Mouse (Mus musculus): Measurements from ENCODE around the gene Nupl1. TPM values are rescaled to one million over a fixed set of nuclear protein-coding genes. Genes with fewer than 3 reads are reported as not detected.

Gene Nupl1
- total and polyA plus RNA-seq, 3 experiments, result not detected

DNA sequence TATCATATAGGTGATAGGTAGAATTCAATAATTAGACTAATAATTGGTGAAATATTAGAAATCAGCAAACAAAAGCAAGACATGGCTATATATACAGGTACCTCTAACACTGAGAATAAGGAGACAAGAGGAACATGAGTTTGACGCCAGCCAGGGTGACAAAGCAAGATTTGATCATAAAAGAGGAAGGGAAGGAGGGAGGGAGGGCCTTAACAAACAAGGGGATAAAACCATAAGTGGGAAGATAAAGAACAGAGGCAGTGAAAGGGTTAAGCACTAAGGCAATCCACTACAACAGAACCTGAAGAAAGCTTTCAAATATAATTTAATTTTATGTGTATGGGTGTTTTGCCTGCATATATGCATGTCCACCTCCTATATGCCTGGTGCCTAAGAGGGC, 56.6 kb downstream of the Nupl1 start:
- peak; percentile 91 for DNase-seq (ENCODE audit: low read depth, low spot score)
- Histone ChIP-seq H3K4me1 (ENCODE audit: control insufficient read depth in 1 of 2, insufficient read depth in 2 of 2, low read length in 2 of 2) (peaks cover 9 to 18% of the 10 kb centered on the region in 2 experiments), H3K27me3 (ENCODE audit: control insufficient read depth in 1 of 2, insufficient read depth in 2 of 2, low read length in 2 of 2) (no peaks in the 10 kb centered on the region), H3K79me2 (ENCODE audit: control insufficient read depth, insufficient read depth, low read length, poor library complexity) (no peaks in the 10 kb centered on the region), H3K4me3 (ENCODE audit: control insufficient read depth in 1 of 2, insufficient read depth in 1 of 2, low read depth in 2 of 2, low read length in 2 of 2) (no peak overlapping the region), H3K9ac (ENCODE audit: control insufficient read depth, low read depth, low read length, poor library complexity, severe bottlenecking) (no peak overlapping the region), H3K36me3 (ENCODE audit: control insufficient read depth in 1 of 2, insufficient read depth in 2 of 2, low read length in 2 of 2) (peaks cover 0 to 15% of the 10 kb centered on the region in 2 experiments; a peak in 2 of 4 replicates), H3K9me3 (replicated peaks; ENCODE audit: insufficient read depth, low read length) (no peaks in the 10 kb centered on the region), H3K27ac (ENCODE audit: control insufficient read depth, low read depth, low read length) (peak overlapping the region; percentile 9; the same call in 1 of the 2 replicates)
- TF ChIP-seq TBP (IDR thresholded peaks at IDR 0.05; ENCODE audit: low read depth, low read length) (no peak), GATA1 (IDR thresholded peaks at IDR 0.05; ENCODE audit: low read depth, low read length) (peak; percentile 88), JUND (IDR thresholded peaks at IDR 0.05; ENCODE audit: low read depth, low read length) (no peak), ETS1 (IDR thresholded peaks at IDR 0.05; ENCODE audit: low read depth, low read length) (peak; percentile 70), RAD21 (IDR thresholded peaks at IDR 0.05; ENCODE audit: low read depth, low read length) (no peak), E2F4 (IDR thresholded peaks at IDR 0.05; ENCODE audit: borderline replicate concordance, low read depth, low read length) (no peak), UBTF (IDR thresholded peaks at IDR 0.05; ENCODE audit: borderline replicate concordance, insufficient read depth, low read depth, low read length) (no peak), RCOR1 (IDR thresholded peaks at IDR 0.05; ENCODE audit: low read depth, low read length) (0 out of 2 replicates have a peak, but pooled peaks have one; percentile 23), MYC (IDR thresholded peaks at IDR 0.05; ENCODE audit: low read depth, low read length) (no peak), ZC3H11A (IDR thresholded peaks at IDR 0.05; ENCODE audit: low read depth, low read length) (no peak), MXI1 (IDR thresholded peaks at IDR 0.05; ENCODE audit: low read depth, low read length) (no peak), NELFE (IDR thresholded peaks at IDR 0.05; ENCODE audit: low read depth, low read length) (no peak), EP300 (IDR thresholded peaks at IDR 0.05; ENCODE audit: low read depth in 1 of 2, low read length in 2 of 2) (peak; percentile 77 to 86), MEF2A (IDR thresholded peaks at IDR 0.05; ENCODE audit: extremely low read depth, insufficient replicate concordance, low read depth, low read length, poor library complexity, severe bottlenecking) (no peak), ZKSCAN1 (IDR thresholded peaks at IDR 0.05; ENCODE audit: low read depth, low read length) (no peak), CHD1 (IDR thresholded peaks at IDR 0.05; ENCODE audit: low read depth, low read length) (no peak), SMC3 (IDR thresholded peaks at IDR 0.05; ENCODE audit: low read depth, low read length) (no peak), USF1 (IDR thresholded peaks at IDR 0.05; ENCODE audit: low read depth, low read length) (no peak), MYB (IDR thresholded peaks at IDR 0.05; ENCODE audit: low read depth, low read length) (no peak), BHLHE40 (IDR thresholded peaks at IDR 0.05; ENCODE audit: borderline replicate concordance, low read depth, low read length) (no peak), MAFK (IDR thresholded peaks at IDR 0.05; ENCODE audit: borderline replicate concordance, low read depth, low read length) (peak; percentile 58; the same call in 1 of the 2 replicates), HCFC1 (IDR thresholded peaks at IDR 0.05; ENCODE audit: low read depth, low read length) (peak; percentile 23; the same call in 1 of the 2 replicates), GABPA (IDR thresholded peaks at IDR 0.05; ENCODE audit: low read depth, low read length) (no peak; the same call in 1 of the 2 replicates), POLR2AphosphoS2 (IDR thresholded peaks at IDR 0.05; ENCODE audit: low read length) (no peak), USF2 (IDR thresholded peaks at IDR 0.05; ENCODE audit: borderline replicate concordance in 1 of 2, insufficient read depth in 1 of 2, low read depth in 1 of 2, low read length in 2 of 2) (no peak), CHD2 (IDR thresholded peaks at IDR 0.05; ENCODE audit: low read length) (no peak), SIN3A (IDR thresholded peaks at IDR 0.05; ENCODE audit: low read length) (0 out of 2 replicates have a peak, but pooled peaks have one; percentile 33), TCF12 (IDR thresholded peaks at IDR 0.05; ENCODE audit: low read depth, low read length) (0 out of 2 replicates have a peak, but pooled peaks have one; percentile 14), MAZ (IDR thresholded peaks at IDR 0.05; ENCODE audit: low read depth, low read length) (peak; percentile 77)
